Mouse (Mus musculus): ENCODE data around the gene Ankfy1. TPM values are rescaled to one million over a fixed set of nuclear protein-coding genes. Genes with fewer than 3 reads are reported as not detected.
"Not testable (repeated sequence)": the region's sequence is repeated elsewhere in the genome, so short reads cannot be mapped to it uniquely, and the experiment has no call there.

The Ankfy1 gene
- polyA plus RNA-seq, 1 experiment from 2014 or later, result 28.7 TPM

GRCm38 (mm10) chr11:72764270-72764669 lies 74.5 kb downstream of the Ankfy1 start:
- ATAC-seq (ENCODE audit: low FRiP score) (no peak), DNase-seq (ENCODE audit: low spot score, missing footprints) (no peak)
- 86% methylated on average over 4 of the region's 4 CpGs for whole genome bisulfite sequencing
- no peak overlapping the region for H3K9ac ChIP-seq (ENCODE audit: low read length)
- H3K4me1 ChIP-seq (ENCODE audit: control insufficient read depth, insufficient read depth, low read length), result no peaks in the 10 kb centered on the region
- no peak overlapping the region for H3K27ac ChIP-seq (ENCODE audit: low read depth, low read length)
- no peaks in the 10 kb centered on the region for H3K9me3 ChIP-seq (ENCODE audit: control insufficient read depth, low read length)
- H3K4me2 ChIP-seq, result no peak overlapping the region
- H3K4me3 ChIP-seq (ENCODE audit: low read depth, low read length), result no peak overlapping the region
- H3K36me3 ChIP-seq (ENCODE audit: control insufficient read depth, insufficient read depth, low read length), result peaks cover 24% of the 10 kb centered on the region
- no peaks in the 10 kb centered on the region for H3K27me3 ChIP-seq (ENCODE audit: control insufficient read depth, insufficient read depth, low read length)

- WGBS, result 93% methylated on average over 8 of the region's 8 CpGs
These were observed 77.9 kb downstream of the Ankfy1 start for GRCm38 (mm10) chr11:72767716-72768115.

DNA sequence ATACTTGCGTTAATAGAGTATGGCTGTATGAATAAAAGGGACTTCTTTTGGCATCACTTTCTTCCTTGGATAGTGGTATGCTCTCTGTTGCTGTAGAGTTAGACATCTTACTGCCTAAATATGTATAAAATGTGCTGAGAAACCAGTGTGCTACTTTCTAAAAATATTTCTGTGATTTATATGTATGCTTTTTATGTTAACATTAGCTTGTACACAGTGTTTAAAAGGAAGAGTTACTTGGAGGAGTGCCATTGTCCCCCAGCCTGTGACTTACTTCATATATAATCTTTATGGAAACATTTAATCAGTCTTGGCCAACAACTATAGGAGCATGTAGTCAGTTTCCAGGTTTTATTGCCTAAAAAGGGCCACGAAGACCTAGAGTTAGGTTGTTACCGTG lies 79.3 kb downstream of the Ankfy1 start:
- WGBS, result 94% methylated on average over 3 of the region's 3 CpGs
- DNase-seq (ENCODE audit: low spot score, missing footprints) (no peak), ATAC-seq (ENCODE audit: low FRiP score) (no peak)
- no peaks in the 10 kb centered on the region for H3K9me3 ChIP-seq (ENCODE audit: control insufficient read depth, low read length)
- H3K4me1 ChIP-seq (ENCODE audit: control insufficient read depth, insufficient read depth, low read length), result no peaks in the 10 kb centered on the region
- no peak overlapping the region for H3K4me2 ChIP-seq
- peaks cover 14% of the 10 kb centered on the region for H3K36me3 ChIP-seq (ENCODE audit: control insufficient read depth, insufficient read depth, low read length)
- no peaks in the 10 kb centered on the region for H3K27me3 ChIP-seq (ENCODE audit: control insufficient read depth, insufficient read depth, low read length)
- H3K27ac ChIP-seq (ENCODE audit: low read depth, low read length), result no peak overlapping the region
- no peak overlapping the region for H3K9ac ChIP-seq (ENCODE audit: low read length)
- H3K4me3 ChIP-seq (ENCODE audit: low read depth, low read length), result no peak overlapping the region

More at GRCm38 (mm10) chr11:72767716-72768115, 77.9 kb downstream of the Ankfy1 start:
- ATAC-seq (ENCODE audit: low FRiP score) (no peak), DNase-seq (ENCODE audit: low spot score, missing footprints) (no peak)
- Histone ChIP-seq H3K36me3 (ENCODE audit: control insufficient read depth, insufficient read depth, low read length) (peaks cover 18% of the 10 kb centered on the region), H3K4me2 (no peak overlapping the region), H3K9ac (ENCODE audit: low read length) (no peak overlapping the region), H3K27me3 (ENCODE audit: control insufficient read depth, insufficient read depth, low read length) (no peaks in the 10 kb centered on the region), H3K4me3 (ENCODE audit: low read depth, low read length) (no peak overlapping the region), H3K9me3 (ENCODE audit: control insufficient read depth, low read length) (no peaks in the 10 kb centered on the region), H3K4me1 (ENCODE audit: control insufficient read depth, insufficient read depth, low read length) (no peaks in the 10 kb centered on the region), H3K27ac (ENCODE audit: low read depth, low read length) (no peak overlapping the region)

DNA sequence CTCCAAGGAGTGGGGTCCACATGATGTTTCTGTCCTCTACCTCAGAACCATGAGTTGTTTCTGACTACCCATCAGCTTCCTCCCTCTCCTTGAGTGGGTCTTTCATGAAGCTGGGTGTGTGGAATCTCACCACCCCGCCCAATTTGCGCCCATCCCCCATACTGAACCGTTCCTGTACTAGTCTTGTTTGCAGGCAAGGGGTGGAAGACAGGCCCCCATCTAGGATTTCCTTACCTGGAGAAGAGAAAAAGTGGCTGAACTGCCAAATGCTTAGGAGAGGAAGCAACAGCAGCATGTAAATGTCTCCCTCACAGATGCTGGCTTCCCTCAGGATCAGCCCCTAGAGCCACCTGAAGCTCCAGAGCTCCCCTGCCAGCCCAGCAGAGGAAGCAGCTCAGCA lies 80.5 kb downstream of the Ankfy1 start:
- Histone ChIP-seq H3K9me3 (ENCODE audit: control insufficient read depth, low read length) (no peaks in the 10 kb centered on the region), H3K27me3 (ENCODE audit: control insufficient read depth, insufficient read depth, low read length) (no peaks in the 10 kb centered on the region), H3K4me1 (ENCODE audit: control insufficient read depth, insufficient read depth, low read length) (no peaks in the 10 kb centered on the region), H3K27ac (ENCODE audit: low read depth, low read length) (no peak overlapping the region), H3K4me3 (ENCODE audit: low read depth, low read length) (no peak overlapping the region), H3K36me3 (ENCODE audit: control insufficient read depth, insufficient read depth, low read length) (peaks cover 9% of the 10 kb centered on the region), H3K9ac (ENCODE audit: low read length) (no peak overlapping the region), H3K4me2 (no peak overlapping the region)
- no peak for ATAC-seq (ENCODE audit: low FRiP score)
- DNase-seq (ENCODE audit: low spot score, missing footprints), result no peak
- WGBS, result 95% methylated on average over 3 of the region's 3 CpGs

DNA sequence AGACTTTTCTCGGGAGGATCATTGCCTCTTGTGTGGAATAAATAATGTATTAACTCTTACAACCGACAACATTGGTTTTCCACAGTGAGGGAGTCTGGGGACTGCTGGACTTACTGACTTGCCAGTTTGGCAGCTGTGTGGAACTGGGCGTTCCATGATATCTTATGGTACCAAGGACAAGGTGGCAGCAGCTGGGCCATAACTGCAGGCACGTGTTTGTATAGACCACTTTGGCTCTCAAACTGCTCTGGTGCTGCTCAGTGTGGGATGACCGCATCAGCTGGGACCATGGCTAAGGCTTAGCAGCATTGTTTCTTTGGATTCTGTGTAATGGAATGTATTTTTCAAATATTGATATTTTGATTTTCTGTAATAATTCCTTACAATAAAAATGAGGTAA lies 81.0 kb downstream of the Ankfy1 start:
- ATAC-seq (ENCODE audit: low FRiP score) (no peak), DNase-seq (ENCODE audit: low spot score, missing footprints) (no peak)
- 92% methylated on average over 5 of the region's 5 CpGs for WGBS
- H3K4me2 ChIP-seq, result no peak overlapping the region
- no peak overlapping the region for H3K4me3 ChIP-seq (ENCODE audit: low read depth, low read length)
- no peaks in the 10 kb centered on the region for H3K27me3 ChIP-seq (ENCODE audit: control insufficient read depth, insufficient read depth, low read length)
- no peak overlapping the region for H3K27ac ChIP-seq (ENCODE audit: low read depth, low read length)
- H3K4me1 ChIP-seq (ENCODE audit: control insufficient read depth, insufficient read depth, low read length), result no peaks in the 10 kb centered on the region
- peaks cover 9% of the 10 kb centered on the region for H3K36me3 ChIP-seq (ENCODE audit: control insufficient read depth, insufficient read depth, low read length)
- no peak overlapping the region for H3K9ac ChIP-seq (ENCODE audit: low read length)
- H3K9me3 ChIP-seq (ENCODE audit: control insufficient read depth, low read length), result no peaks in the 10 kb centered on the region

- DNase-seq (ENCODE audit: low spot score, missing footprints), result no peak
- no peak overlapping the region for H3K4me3 ChIP-seq (ENCODE audit: low read depth, low read length)
- H3K9ac ChIP-seq (ENCODE audit: low read length), result no peak overlapping the region
- H3K9me3 ChIP-seq (ENCODE audit: control insufficient read depth, low read length), result no peaks in the 10 kb centered on the region
- H3K36me3 ChIP-seq (ENCODE audit: control insufficient read depth, insufficient read depth, low read length), result peaks cover 9% of the 10 kb centered on the region
- H3K27ac ChIP-seq (ENCODE audit: low read depth, low read length), result no peak overlapping the region
- H3K27me3 ChIP-seq (ENCODE audit: control insufficient read depth, insufficient read depth, low read length), result no peaks in the 10 kb centered on the region
- WGBS, result 86% methylated on average over 4 of the region's 4 CpGs
- H3K4me2 ChIP-seq, result no peak overlapping the region
- no peaks in the 10 kb centered on the region for H3K4me1 ChIP-seq (ENCODE audit: control insufficient read depth, insufficient read depth, low read length)
- no peak for ATAC-seq (ENCODE audit: low FRiP score)
These were observed 81.7 kb downstream of the Ankfy1 start for GRCm38 (mm10) chr11:72771461-72771860.

GRCm38 (mm10) chr11:72772611-72773010 lies 82.8 kb downstream of the Ankfy1 start:
- not testable (repeated sequence) for ATAC-seq (ENCODE audit: low FRiP score); H3K4me3 ChIP-seq (ENCODE audit: low read depth, low read length)
- 23% methylated on average over 1 of the region's 1 CpGs for WGBS

GRCm38 (mm10) chr11:72778957-72779356 lies 89.2 kb downstream of the Ankfy1 start:
- H3K4me2 ChIP-seq, result no peak overlapping the region
- H3K4me1 ChIP-seq (ENCODE audit: control insufficient read depth, insufficient read depth, low read length), result no peaks in the 10 kb centered on the region
- no peak overlapping the region for H3K27ac ChIP-seq (ENCODE audit: low read depth, low read length)
- H3K36me3 ChIP-seq (ENCODE audit: control insufficient read depth, insufficient read depth, low read length), result no peaks in the 10 kb centered on the region
- no peaks in the 10 kb centered on the region for H3K9me3 ChIP-seq (ENCODE audit: control insufficient read depth, low read length)
- no peak overlapping the region for H3K4me3 ChIP-seq (ENCODE audit: low read depth, low read length)
- H3K9ac ChIP-seq (ENCODE audit: low read length), result no peak overlapping the region
- no peaks in the 10 kb centered on the region for H3K27me3 ChIP-seq (ENCODE audit: control insufficient read depth, insufficient read depth, low read length)
- no peak for ATAC-seq (ENCODE audit: low FRiP score)
- DNase-seq (ENCODE audit: low spot score, missing footprints), result no peak

More at GRCm38 (mm10) chr11:72772611-72773010, 82.8 kb downstream of the Ankfy1 start:
- not testable (repeated sequence) for H3K36me3 ChIP-seq (ENCODE audit: control insufficient read depth, insufficient read depth, low read length); H3K27ac ChIP-seq (ENCODE audit: low read depth, low read length); H3K9me3 ChIP-seq (ENCODE audit: control insufficient read depth, low read length); H3K4me2 ChIP-seq; H3K9ac ChIP-seq (ENCODE audit: low read length); H3K4me1 ChIP-seq (ENCODE audit: control insufficient read depth, insufficient read depth, low read length); DNase-seq (ENCODE audit: low spot score, missing footprints); H3K27me3 ChIP-seq (ENCODE audit: control insufficient read depth, insufficient read depth, low read length)

DNA sequence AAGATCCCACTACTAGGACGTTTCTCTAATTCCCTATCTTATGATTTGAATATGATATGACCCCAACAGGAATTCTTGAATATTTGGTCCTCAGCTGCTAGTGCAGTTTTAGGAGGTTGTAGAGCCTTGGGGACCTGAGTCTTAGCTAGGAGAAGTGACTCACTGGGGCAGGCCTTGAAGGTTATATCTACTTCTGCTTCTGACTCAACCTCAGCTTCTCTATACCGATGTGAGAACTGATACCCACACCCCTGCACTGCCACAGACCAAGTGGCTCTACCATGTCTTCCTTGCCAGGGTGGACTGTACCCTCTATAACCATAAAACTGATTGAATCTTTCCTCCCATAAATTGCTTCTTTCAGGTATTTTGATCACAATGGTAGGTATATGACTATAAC lies 92.3 kb downstream of the Ankfy1 start:
- no peaks in the 10 kb centered on the region for H3K4me1 ChIP-seq (ENCODE audit: control insufficient read depth, insufficient read depth, low read length)
- H3K4me3 ChIP-seq (ENCODE audit: low read depth, low read length), result no peak overlapping the region
- no peak overlapping the region for H3K27ac ChIP-seq (ENCODE audit: low read depth, low read length)
- no peaks in the 10 kb centered on the region for H3K36me3 ChIP-seq (ENCODE audit: control insufficient read depth, insufficient read depth, low read length)
- no peak overlapping the region for H3K9ac ChIP-seq (ENCODE audit: low read length)
- DNase-seq (ENCODE audit: low spot score, missing footprints) (no peak), ATAC-seq (ENCODE audit: low FRiP score) (no peak)
- 76% methylated on average over 2 of the region's 2 CpGs for WGBS
- H3K4me2 ChIP-seq, result no peak overlapping the region
- H3K27me3 ChIP-seq (ENCODE audit: control insufficient read depth, insufficient read depth, low read length), result no peaks in the 10 kb centered on the region
- no peaks in the 10 kb centered on the region for H3K9me3 ChIP-seq (ENCODE audit: control insufficient read depth, low read length)

- no peak overlapping the region for H3K9ac ChIP-seq (ENCODE audit: low read length)
- no peak for ATAC-seq (ENCODE audit: low FRiP score)
- H3K27me3 ChIP-seq (ENCODE audit: control insufficient read depth, insufficient read depth, low read length), result no peaks in the 10 kb centered on the region
- H3K4me3 ChIP-seq (ENCODE audit: low read depth, low read length), result no peak overlapping the region
- no peaks in the 10 kb centered on the region for H3K9me3 ChIP-seq (ENCODE audit: control insufficient read depth, low read length)
- 87% methylated on average over 3 of the region's 3 CpGs for WGBS
- DNase-seq (ENCODE audit: low spot score, missing footprints), result no peak
- H3K27ac ChIP-seq (ENCODE audit: low read depth, low read length), result no peak overlapping the region
- no peaks in the 10 kb centered on the region for H3K4me1 ChIP-seq (ENCODE audit: control insufficient read depth, insufficient read depth, low read length)
- H3K36me3 ChIP-seq (ENCODE audit: control insufficient read depth, insufficient read depth, low read length), result no peaks in the 10 kb centered on the region
- no peak overlapping the region for H3K4me2 ChIP-seq
These were observed 92.7 kb downstream of the Ankfy1 start for GRCm38 (mm10) chr11:72782503-72782902.
